In genomic region chr2:83812483-83813272, GRCm38 (mm10) we compare ENCODE assay signal across 8 mouse cellular contexts. TPM values are rescaled to one million over a fixed set of nuclear protein-coding genes. Genes with fewer than 3 reads are reported as not detected.
DNase-seq lines count a peak whose midpoint lies in the region; ATAC-seq and TF ChIP-seq lines count a peak whose summit lies in the region.

Gene Fam171b (plus strand): TSS chr2:83812636.

- no peaks in the 10 kb centered on the region for H3K27me3 ChIP-seq in forebrain, embryonic 16.5 days (replicated peaks; ENCODE audit: control insufficient read depth, insufficient read depth, low read length)

- peak; percentile 21 to 36 for DNase-seq in CD8-positive naive resting alpha-beta T cell, adult 2 months (ENCODE audit: low read depth in 2 of 2, low spot score in 2 of 2)
- DNase-seq in heart, postnatal 36 days: peak; percentile 69 to 73
- peak; percentile 85 to 89 for DNase-seq in layer of hippocampus, adult 2 months (ENCODE audit: low spot score in 2 of 2)
- DNase-seq in lung, adult 2 months: peak; percentile 42
- peak; percentile 73 for DNase-seq in testis, postnatal 14 days (ENCODE audit: low spot score)

- TF ChIP-seq POLR2A in lung, adult 2 months (IDR thresholded peaks at IDR 0.05; ENCODE audit: borderline replicate concordance, extremely low read depth, low read depth, low read length): no peak

- peak within 1 kb of the TSS; percentile 61 for H3K4me3 ChIP-seq in forebrain, embryonic 16.5 days (replicated peaks; ENCODE audit: low read length)
- peak within 1 kb of the TSS; percentile 97 for H3K4me3 ChIP-seq in layer of hippocampus, adult 2 months
- H3K4me3 ChIP-seq in lung, adult 2 months (replicated peaks; ENCODE audit: extremely low read depth, low read depth, low read length): peak within 1 kb of the TSS; percentile 52

- TF ChIP-seq CTCF in layer of hippocampus, adult 2 months (conservative IDR thresholded peaks at IDR 0.05): peak; percentile 65
- TF ChIP-seq CTCF in lung, adult 2 months (IDR thresholded peaks at IDR 0.05; ENCODE audit: insufficient read depth, low read length): no peak

- H3K9me3 ChIP-seq in forebrain, embryonic 16.5 days (ENCODE audit: control insufficient read depth, low read length): no peaks in the 10 kb centered on the region

- peak; percentile 95 for ATAC-seq in cerebellum, adult (ENCODE audit: insufficient number of reproducible peaks, low FRiP score, low TSS enrichment)
- ATAC-seq in forebrain, embryonic 16.5 days: peak; percentile 95
- peak; percentile 41; the same call in 1 of the 2 replicates for ATAC-seq in neutrophil, adult 5-6 weeks (ENCODE audit: extremely low read depth, insufficient number of reproducible peaks, low FRiP score, poor library complexity, severe bottlenecking)

- peak within 1 kb of the TSS; percentile 77 for H3K4me2 ChIP-seq in forebrain, embryonic 16.5 days (ENCODE audit: low read length)

- H3K36me3 ChIP-seq in forebrain, embryonic 16.5 days (ENCODE audit: control insufficient read depth, insufficient read depth): no peaks in the 10 kb centered on the region

- WGBS in forebrain, embryonic 16.5 days: under 1% methylated on average over 56 of the region's 63 CpGs
- WGBS in lung, adult 2 months: under 1% methylated on average over 63 of the region's 63 CpGs

- H3K9ac ChIP-seq in forebrain, embryonic 16.5 days (replicated peaks; ENCODE audit: low read depth, low read length): peak within 1 kb of the TSS; percentile 88

- H3K27ac ChIP-seq in forebrain, embryonic 16.5 days (ENCODE audit: low read length): peak within 1 kb of the TSS; percentile 92
- peak within 1 kb of the TSS; percentile 100 for H3K27ac ChIP-seq in layer of hippocampus, adult 2 months

- intact Hi-C loops in heart, postnatal 36 days (cut with DNase I): loop anchor here (10.0 kb wide), 1 partner anchor 622 kb away; no protein-coding TSS in a partner anchor

- peaks cover 22% of the 10 kb centered on the region for H3K4me1 ChIP-seq in forebrain, embryonic 16.5 days (replicated peaks; ENCODE audit: control insufficient read depth, insufficient read depth, low read length)
- H3K4me1 ChIP-seq in lung, adult 2 months (ENCODE audit: control insufficient read depth, insufficient read depth, low read length): no peaks in the 10 kb centered on the region

RNA-seq across cellular contexts. Expression of gene Fam171b, which starts in this region (rescaled TPM):
- polyA plus RNA-seq in forebrain, embryonic 16.5 days (2015; fragmentation: Nextera tagmentation; extraction: Ambion mirVana): 76.3 and 78.6 TPM in 2 replicates
- under 1 TPM; 0.92 to 1.00 TPM for total RNA-seq in heart, postnatal 36 days (2021)
- 100 to 1,000 TPM; 196 to 206 TPM for total RNA-seq in layer of hippocampus, adult 2 months (2021)
- 0.18 and 0.41 TPM in 2 replicates for polyA plus RNA-seq in lung, adult 2 months (2012; rRNA removed)
- total RNA-seq in neutrophil, adult 5-6 weeks (2017): not detected in 2 replicates

Comparison
In these comparisons a context has a peak if more than half of its experiments do, and no peak if none do; other contexts are left out.
1. Peak in every context shown above with its lines: DNase-seq, ATAC-seq, H3K4me3 ChIP-seq and H3K27ac ChIP-seq.
2. RNA of gene Fam171b (total RNA-seq): 196 to 206 TPM in layer of hippocampus, adult 2 months; 0.92 to 1.00 TPM in heart, postnatal 36 days and not detected in neutrophil, adult 5-6 weeks; every median in the first group is over 10 times any median in the second.
3. RNA of gene Fam171b (polyA plus RNA-seq): 76.3 to 78.6 TPM in forebrain, embryonic 16.5 days; 0.18 to 0.41 TPM in lung, adult 2 months; every median in the first group is over 10 times any median in the second.
4. Peak in DNase-seq in heart, postnatal 36 days; RNA of the gene not detected or under 1 TPM.
5. Peak in DNase-seq and H3K4me3 ChIP-seq in lung, adult 2 months; RNA of the gene not detected or under 1 TPM.
6. Peak in ATAC-seq in neutrophil, adult 5-6 weeks; RNA of the gene not detected or under 1 TPM.
7. DNase-seq: peak in every context shown above with its lines; median percentile 87 in layer of hippocampus, adult 2 months; 73 in testis, postnatal 14 days; 71 in heart, postnatal 36 days; 42 in lung, adult 2 months; 28 in CD8-positive naive resting alpha-beta T cell, adult 2 months.
8. ATAC-seq: peak in every context shown above with its lines; median percentile 95 in cerebellum, adult; 95 in forebrain, embryonic 16.5 days; 41 in neutrophil, adult 5-6 weeks.